Mouse (Mus musculus): ENCODE measurements at regions not wholly inside any gene's neighbourhood (a gene's known extent, or its start where the extent isn't known, plus 50 kb on each side); places are given as distances from the start of the nearest gene placed in this dataset.

DNA sequence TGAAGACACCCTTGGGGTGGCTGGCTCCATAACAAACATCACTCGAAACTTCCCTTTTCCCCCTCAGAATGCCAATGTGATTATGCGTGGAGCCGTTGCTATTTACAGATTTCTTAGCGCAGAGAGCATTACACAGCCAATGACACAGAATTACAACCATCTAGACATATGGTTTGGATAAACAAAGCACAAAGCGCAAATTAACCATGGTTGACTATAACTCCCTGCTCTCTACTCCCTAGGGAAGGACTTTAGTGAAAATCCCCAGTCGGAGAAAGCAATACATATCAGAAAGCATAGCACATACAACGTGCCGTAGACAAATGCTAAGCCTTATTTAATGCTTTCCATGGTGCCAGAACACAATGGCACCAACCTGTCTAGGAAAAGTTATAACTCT lies 131.8 kb downstream of the Tshz3 start:
- no peak for DNase-seq (ENCODE audit: low read depth)

DNA sequence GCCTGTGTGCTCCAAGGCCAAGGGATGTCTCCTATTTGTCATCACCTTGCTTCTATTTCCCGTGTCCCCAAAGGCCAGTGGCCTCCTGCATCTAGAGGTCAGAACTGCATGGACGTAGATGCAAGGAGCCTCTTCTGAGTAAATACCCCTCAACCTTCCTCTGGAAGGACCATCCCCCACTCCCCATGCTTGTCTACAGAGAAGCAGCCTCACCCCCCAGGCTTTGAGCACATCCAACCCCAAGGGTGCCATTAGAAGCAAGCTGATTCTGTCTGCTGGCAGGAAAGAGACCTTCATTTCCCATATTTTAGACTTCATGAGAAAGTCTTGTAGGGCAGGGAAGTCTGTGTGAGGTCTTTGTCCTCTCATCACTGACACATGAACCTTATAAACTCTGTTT lies 132.2 kb downstream of the Tshz3 start:
- DNase-seq (ENCODE audit: low read depth) = no peak

DNA sequence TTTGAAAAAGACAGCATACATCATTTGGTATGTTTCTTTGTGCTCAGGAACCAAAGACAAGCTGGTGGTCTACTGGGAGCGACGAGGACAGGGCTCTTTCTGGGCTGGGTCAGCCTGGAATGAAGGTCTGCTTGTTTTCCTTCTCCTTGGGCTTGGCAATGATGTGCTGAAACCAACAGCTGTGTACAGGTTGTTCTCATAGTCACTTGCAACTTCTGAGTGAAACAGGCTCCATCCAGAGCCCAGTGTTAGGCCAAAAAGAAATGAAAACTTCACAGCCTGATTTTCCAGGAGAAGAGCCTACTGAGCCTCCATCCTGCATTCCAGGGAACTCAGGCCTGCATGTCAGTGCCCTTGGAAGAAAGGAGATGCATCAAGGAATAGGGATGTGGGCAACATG lies 150.4 kb downstream of the Tshz3 start:
- no peak for DNase-seq (ENCODE audit: low read depth)

DNA sequence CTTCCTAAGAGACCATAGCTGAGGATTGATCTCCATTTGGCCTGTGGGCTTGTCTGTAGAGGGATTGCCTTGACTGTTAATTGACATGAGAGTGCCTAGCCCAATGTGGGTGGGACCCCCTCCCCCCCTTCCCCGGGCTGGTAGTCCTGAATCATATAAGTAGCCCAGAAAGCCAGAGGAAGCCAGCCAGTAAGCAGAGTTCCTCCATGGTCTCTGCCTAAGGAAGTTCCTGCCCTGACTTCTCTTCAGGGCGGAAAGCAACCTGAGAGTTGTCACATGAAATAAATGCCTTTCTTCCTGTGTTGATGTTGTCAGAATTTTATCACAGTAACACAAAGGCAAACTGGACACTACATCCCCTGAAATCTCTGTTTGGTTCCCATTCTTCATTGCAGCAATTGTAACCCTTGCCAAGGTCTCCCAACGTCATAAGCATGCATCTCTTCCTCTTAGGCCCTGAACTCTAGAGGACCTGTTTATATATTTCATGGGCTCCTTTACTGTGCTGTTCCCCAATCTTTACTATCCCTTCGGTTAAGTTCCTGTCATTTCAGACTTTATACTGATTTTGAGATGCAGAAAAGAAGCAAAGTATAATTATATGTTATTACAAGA lies 153.5 kb downstream of the Tshz3 start:
- DNase-seq (ENCODE audit: low read depth) = no peak

DNA sequence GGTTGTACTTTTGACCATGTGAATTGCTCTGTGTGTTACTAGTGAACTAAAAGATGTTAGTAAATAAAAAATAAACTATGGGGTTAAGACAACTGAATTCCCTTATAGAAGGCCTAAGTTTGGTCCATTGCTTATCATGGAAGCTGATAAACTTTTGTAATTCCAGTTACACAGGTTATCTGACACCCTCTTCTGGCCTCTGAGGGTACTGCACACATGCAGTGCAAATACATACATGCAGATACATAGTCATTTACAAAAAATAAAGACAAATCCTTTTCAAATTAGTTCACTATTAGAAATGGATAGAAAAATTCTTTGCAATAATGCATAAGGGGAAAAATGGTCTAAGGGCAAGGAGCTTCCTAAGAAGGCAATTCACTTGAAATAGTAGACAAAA lies 156.4 kb downstream of the Tshz3 start:
- no peak for DNase-seq (ENCODE audit: low read depth)

DNA sequence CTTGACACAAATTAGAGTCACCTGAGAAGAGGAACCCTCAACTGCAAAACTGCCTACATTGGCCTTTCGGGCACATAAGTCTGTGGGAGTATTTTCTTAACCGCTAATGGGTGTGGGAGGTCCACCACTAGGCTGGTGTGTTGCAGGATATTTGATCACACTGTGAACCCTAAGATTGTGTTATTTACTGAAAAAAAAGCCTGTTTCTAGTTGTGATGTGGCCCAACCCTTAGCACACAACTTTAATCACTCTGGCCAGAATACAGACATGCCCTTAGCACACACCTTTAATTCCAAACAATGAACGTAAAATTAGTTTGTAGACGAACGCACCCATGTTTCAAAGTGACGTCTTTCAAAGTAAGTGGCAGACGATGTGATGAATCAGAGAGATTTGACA lies 161.5 kb downstream of the Tshz3 start:
- no peak for DNase-seq (ENCODE audit: low read depth)

DNA sequence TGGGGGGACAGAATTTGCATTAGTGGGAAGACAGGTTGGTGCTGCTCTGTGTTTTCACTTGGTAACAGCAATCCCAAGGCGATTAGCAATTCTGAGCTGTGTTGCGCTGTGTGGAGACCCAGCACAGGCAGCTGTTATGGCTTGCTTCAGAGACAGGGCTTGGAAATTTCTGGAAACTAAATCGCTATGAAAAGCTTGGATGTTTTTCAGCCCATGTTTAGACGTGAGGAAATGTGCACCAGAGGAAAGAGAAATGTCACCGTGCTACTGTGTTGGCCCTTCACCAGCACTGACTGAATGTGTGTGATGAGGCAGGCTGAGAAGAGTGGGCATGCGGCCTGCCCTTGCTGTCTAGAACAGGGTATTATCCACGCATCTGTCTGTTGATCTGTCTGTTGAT lies 164.6 kb downstream of the Tshz3 start:
- DNase-seq (ENCODE audit: low read depth) = no peak

DNA sequence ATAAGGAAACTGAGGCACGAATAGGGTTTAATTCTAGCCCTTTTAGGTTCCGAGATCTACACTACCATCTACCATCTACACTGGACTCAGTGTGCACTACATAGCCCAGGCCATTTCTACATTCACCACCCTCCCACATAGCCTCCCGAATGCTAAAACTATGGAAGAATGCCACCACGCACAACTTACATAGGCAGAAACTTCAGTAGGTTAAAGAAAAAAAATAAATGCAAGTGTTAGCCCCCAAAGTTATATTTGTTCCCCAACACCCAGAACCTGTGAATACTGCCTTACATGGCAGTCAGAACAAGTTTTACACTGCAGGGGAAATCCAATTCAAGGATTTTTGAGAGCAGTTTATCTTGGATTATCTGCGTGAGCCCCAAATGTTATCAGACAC lies 165.8 kb downstream of the Tshz3 start:
- DNase-seq (ENCODE audit: low read depth) = no peak

DNA sequence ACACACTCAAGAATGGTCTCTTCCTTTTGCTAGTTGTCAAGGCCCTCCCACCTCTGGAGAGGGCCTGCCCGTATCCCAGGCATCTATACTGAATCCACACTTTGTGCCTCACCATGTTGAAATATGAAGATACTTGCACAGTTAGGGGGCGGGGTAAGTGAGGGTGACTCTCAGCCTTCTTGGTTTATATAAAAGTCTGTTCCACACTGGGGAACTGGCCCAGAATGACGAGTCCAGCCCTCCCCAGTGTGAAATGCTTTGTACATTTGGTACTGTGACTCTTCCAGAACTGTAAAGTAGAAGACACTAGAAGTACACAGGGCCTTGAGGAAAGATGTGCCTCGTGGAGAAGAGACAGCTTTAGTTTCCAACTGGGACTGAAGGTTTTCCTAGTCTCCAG lies 166.8 kb downstream of the Tshz3 start:
- DNase-seq (ENCODE audit: low read depth) = no peak

DNA sequence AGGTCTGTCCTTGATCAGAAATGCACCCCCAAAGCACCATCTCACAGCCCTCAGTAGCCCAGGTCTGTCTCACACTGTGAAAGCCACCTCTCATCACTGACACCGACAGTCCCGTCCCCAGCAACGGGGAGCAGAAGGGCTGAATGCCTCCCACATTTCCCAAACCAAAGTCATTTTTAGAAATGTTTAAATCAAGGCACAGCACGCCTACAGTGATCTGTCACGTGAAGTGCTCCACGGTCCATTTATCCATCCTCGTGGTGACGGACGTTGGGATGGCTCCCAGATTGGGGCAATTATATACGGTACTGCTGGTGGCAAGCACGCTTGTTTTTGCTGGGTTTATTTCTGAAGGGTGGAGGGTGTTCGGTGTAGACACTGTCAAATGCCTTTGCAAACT lies 168.7 kb downstream of the Tshz3 start:
- no peak for DNase-seq (ENCODE audit: low read depth)

DNA sequence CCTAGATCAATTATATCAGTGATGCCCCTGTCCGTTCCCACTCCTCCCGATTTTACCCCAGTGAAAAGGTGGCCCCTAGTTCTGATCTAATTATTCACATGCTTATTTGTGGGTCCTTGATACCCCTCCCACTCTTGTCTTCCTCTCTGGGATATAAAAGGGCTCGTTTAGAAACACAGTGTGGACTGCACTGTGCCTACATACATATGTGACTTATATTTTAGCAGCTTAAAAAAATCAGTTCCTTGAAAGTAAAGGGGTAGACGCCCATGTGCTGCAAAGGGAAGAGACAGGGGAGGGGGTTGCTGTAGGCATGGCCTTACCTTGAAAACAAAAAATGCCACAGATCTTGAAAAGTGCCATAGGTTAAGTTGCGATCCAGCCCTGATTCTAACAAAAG lies 176.1 kb downstream of the Tshz3 start:
- DNase-seq (ENCODE audit: low read depth) = no peak

DNA sequence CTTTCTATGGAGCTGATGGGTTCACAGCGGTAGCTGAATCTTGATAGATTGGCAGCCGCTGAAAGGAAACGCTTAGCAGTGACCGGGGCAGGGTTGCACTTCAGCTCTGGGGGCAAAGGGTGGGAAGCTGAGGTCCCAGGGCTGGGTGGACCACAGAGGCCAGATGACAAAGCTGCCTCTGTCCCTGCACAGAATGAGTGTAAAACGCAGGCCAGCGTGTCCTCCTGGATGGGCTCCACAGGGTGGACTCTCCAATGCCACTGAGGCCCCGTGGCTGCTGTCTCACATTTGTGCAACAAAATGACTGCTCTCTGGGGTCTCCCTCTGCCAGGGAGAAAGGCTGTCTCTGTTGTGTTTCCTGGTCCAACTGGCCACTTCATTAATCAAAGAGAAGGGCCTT lies 179.8 kb downstream of the Tshz3 start:
- DNase-seq (ENCODE audit: low read depth) = no peak

DNA sequence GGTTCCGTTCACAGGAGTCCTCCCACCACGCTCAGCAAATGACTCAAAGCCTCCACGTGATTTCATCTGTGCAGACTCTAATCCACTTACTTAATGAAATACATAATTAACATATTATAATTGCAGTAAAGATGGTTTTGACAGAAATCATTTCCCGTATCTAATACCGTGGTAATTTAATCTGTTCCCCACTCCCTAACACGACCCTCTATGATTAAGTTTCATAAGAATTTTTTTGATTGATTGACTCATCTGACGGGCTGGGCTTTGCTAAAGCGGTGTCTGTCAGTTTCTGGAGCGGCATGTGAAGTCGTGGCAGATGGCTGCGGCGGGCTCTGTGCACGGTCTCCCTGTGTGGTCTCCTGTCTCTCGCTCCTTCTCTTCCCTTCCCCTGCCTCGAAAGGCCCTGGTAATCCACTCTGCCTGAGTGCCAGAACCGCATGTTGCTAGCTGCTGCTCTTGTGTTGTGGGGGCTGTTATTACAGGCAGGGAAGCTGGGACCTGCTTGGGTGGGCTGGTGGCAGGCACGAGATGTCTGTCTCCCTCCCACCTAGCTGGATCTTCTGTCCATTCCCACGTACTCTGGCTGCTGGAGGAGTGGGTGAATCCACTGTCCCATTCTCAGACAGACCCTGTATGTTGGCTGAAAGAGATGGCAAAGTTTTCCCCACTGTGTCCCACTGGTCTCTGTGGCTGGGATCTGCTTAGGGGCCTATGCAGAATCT lies 195.0 kb downstream of the Tshz3 start:
- DNase-seq (ENCODE audit: low read depth) = no peak

DNA sequence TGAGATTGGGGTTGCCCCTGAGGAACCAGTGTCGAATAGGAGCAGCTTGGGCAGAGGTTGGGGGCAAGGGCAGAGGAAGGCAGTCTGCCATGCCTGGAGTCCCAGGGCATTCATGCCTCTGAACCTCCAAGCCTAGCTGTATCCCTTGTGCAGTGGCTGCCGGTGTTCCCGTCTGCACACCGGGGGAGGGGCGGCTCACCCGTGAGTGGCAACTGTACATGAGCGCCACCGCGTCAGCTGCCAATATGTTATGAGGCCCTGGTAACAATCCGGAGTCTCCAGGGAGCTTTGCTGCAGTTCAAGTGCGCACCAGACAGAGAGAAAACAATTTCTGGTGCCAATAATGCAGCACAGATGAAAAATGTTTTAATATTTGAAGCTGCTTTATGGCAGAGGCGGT lies 198.4 kb downstream of the Tshz3 start:
- DNase-seq (ENCODE audit: low read depth) = no peak

DNA sequence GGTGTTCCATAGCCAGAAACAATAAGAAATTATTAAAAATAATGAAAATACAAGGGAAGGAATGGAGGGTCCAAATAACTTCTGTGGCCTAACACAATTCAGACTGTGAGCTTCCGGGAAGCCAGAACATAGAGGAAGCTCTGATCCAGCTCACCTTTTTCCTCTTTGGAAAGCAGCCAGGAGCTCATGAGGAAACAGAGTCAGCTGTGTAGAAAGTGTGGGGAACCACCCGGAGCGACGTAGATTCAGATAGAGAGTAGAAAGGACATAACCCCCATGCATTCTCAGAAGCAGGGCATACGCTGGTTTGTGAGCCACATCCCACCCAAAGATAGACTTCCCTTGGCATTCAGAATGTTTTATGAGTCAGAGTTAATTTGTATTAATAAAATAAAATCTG lies 203.6 kb downstream of the Tshz3 start:
- no peak for DNase-seq (ENCODE audit: low read depth)

DNA sequence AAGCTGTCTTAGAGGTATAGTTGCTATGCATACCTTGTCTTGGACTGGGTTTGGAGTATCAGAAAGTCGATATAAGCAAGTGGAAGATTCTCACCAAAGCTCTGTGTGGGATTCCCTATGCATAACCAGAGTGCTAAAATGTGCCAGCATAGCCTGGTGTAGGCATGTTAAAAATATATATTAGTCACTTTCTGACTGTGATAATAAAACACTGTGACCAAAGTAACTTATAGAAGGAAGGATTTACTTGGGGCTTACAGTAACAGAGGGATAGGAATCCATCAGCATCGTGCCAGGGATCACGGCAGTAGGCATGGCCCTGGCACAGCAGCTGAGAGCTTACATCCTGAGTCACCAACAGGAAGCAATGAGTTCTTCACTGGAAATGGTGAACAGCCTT lies 215.4 kb downstream of the Tshz3 start:
- no peak for DNase-seq (ENCODE audit: low read depth)

DNA sequence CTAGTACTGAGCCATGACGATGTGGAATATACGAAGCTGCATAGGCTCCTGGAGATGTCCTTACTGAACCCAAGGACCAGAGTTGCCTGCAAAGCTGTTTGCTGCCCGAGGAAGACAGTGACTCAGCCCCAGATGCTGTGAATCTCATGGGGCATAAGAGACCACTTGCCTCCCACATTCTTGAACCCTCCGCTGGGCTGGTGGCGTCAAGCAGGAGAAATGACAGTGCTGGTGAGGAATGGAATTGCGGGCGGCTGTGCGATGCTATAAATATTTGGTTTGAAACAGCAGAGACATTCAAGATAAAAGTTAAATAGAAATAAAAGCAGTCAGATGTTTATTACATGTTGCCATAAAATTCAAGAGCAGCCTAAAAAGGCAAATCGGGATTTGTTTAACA lies 216.3 kb downstream of the Tshz3 start:
- no peak for DNase-seq (ENCODE audit: low read depth)

DNA sequence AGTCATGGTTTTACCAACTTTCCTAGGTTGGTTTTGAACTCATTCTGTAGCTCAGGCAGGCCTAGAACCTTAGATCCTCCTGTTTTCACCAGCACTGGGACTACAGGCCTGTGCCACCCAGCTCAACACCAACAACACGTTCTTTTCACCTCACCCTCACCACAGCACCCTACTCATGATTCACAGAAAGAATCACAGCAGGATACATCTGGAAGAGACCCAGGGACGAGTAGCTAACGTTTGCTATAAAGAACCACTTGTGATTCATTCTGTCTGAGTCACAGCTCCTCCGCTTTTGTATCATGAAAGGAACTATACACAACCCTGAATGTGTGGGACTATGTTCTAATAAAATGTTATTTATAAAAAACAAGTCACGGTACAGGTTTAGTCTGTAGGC lies 217.3 kb downstream of the Tshz3 start:
- no peak for DNase-seq (ENCODE audit: low read depth)

DNA sequence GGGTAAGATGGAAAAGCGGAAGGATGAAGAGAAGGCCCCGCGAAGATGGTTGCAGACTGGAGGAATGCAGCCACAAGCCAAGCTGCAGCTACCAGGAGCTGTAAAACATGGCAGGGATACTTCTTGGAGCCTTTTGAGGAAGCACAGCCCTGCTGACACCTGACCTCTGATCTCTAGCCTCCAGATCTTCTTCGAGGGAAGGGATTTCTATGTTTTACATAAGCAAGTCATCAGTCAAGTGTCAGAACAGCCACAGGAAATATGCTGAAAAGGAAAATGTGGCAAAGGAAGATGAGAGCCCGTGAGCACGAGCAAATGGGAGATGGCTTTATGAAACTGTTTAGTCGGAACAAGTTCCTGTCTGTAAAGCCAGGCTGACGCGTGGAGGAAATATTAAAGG lies 219.1 kb downstream of the Tshz3 start:
- DNase-seq (ENCODE audit: low read depth) = no peak

DNA sequence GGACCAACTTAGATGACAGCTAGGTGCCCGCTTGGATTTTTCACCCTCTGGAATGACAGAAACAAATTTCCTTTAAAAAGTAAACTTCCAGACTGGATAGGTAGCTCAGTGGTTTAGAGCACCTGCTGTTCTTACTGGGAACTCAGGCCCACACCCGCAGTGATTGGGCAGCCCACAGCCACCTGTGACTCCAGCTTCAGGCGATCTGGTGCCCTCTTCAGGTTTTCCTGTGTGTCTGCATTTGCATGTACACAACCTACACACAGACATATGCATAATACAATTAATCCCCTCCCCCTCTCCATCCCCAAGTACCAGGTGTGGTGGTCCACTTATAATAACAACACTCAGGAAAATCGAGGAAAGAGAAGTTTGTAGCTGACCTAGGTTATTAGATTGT lies 221.5 kb downstream of the Tshz3 start:
- DNase-seq (ENCODE audit: low read depth) = no peak

DNA sequence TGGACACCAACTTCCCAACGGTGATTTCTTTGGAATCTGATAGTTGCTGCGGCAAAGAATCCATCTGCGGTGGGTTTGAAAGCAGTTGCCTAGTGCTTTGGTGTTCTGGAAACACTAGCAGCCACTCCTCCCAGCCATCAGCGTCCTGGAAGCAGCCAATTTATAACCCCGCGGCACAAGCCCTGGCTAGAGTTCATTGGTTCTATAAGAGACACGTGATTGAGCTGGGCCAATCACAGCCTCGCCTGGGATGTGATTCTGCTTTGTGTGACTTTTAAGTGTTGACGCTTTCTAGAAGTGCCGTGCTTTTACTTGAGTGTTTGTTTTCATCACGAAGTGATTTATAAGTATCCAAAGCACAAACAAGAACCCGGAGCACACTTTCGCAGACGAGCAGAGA lies 223.1 kb downstream of the Tshz3 start:
- no peak for DNase-seq (ENCODE audit: low read depth)

DNA sequence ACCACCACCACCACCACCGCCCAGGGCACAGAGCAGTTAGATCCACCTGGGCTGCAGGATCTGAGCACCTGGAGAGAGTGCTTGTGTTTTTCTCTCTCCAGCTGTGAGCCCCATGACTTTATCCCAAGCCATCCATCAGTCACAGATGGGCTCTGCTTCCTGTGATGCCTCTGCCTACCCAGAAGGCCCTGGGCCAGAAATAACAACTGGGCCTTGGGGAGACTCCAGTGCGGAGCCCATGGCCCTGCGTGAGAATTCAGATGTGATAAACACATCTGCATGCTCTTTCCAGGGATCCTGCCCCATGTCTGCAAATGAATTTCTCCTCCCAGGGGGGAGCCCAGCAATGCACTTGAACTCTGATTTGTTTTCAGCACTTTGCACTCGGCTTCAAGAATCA lies 235.6 kb downstream of the Tshz3 start:
- DNase-seq (ENCODE audit: low read depth) = no peak

DNA sequence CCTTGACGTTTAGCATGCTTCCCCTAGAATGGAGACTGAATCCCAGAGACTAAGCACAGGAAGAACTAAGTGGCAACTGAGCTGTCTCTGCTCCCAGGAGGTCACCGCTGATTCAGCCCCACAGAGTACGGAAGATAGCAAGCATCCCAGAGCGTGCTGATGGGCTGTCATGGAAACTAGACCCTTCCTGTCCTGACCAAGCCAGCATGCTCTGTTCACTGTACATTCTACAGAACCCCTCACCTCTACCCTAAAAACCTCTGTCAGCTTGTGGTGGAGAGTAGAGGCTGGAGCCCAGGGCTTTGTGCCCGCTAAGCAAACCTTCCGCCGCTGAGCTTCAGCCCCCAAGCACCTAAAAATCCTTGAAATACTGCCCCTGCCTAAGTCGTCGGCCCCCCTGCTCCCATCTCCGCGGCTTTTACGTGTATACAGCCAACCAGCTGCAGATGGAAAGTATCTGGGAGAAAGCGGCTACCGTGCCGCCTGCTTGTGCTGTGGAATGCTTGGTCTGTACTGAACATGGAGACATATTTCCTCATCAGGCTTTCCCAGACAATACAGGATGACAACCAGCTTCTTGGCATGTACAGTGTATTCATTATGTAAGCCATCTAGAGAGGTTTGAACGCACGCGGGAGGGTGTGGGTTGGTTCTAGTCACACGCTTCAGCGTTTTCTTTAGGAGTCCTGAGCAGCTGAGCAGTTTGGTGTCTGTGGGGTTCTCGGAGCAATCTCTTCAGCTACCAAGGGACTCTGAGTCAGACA lies 237.1 kb downstream of the Tshz3 start:
- DNase-seq (ENCODE audit: low read depth) = no peak

DNA sequence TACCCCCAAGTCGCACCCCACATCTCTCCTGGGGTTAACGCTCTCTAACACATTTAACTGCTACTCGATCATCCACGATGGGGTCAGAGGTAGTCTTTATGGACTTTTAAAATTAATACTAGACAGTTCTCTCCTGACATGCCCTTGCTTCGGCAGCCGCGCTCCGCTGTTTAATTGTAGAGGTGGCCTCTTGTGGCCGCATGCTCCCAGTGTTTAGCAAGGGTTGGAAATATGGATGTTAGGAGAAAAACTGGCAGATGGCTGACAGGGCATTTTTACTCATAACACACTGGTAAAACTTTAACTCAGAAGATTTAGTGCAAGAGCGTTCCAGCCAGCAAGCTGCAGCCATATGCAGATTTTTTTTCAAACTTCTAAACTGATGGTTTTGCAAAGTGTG lies 242.7 kb downstream of the Tshz3 start:
- no peak for DNase-seq (ENCODE audit: low read depth)
